Mouse (Mus musculus) lung, postnatal 14 days (tissue): ENCODE data around the gene Mms19.

Experiments
- DNase-seq: peaks from one replicate; pipeline ENCODE4 v3.0.0; 2021

Mms19 gene

GRCm38 (mm10) chr19:41980819-41981594 is at the start of gene Mms19:
Mms19 (minus strand) TSS chr19:41981157.
- DNase-seq: peak; percentile 99

- DNase-seq: peak; percentile 86
These were observed 45.2 kb upstream of the Mms19 start for GRCm38 (mm10) chr19:42026158-42026557.

GRCm38 (mm10) chr19:42022542-42022848 is 41.5 kb upstream of the Mms19 start:
- DNase-seq: no peak

GRCm38 (mm10) chr19:42021681-42022541 is 41.0 kb upstream of the Mms19 start:
- no peak for DNase-seq

GRCm38 (mm10) chr19:42019011-42019522 is 38.1 kb upstream of the Mms19 start:
- DNase-seq: no peak

GRCm38 (mm10) chr19:42017399-42018247 is 36.7 kb upstream of the Mms19 start:
- peak; percentile 58 for DNase-seq

GRCm38 (mm10) chr19:42016840-42017239 is 35.9 kb upstream of the Mms19 start:
- DNase-seq: no peak

- no peak for DNase-seq
These were observed 35.3 kb upstream of the Mms19 start for GRCm38 (mm10) chr19:42016251-42016650.

- no peak for DNase-seq
These were observed 34.0 kb upstream of the Mms19 start for GRCm38 (mm10) chr19:42015001-42015400.

GRCm38 (mm10) chr19:42014231-42014825 is 33.4 kb upstream of the Mms19 start:
- no peak for DNase-seq

GRCm38 (mm10) chr19:42011123-42011522 is 30.2 kb upstream of the Mms19 start:
- no peak for DNase-seq

GRCm38 (mm10) chr19:42010436-42010835 is 29.5 kb upstream of the Mms19 start:
- no peak for DNase-seq

- no peak for DNase-seq
These were observed 28.1 kb upstream of the Mms19 start for GRCm38 (mm10) chr19:42009067-42009466.

- no peak for DNase-seq
These were observed 27.6 kb upstream of the Mms19 start for GRCm38 (mm10) chr19:42008586-42008985.

GRCm38 (mm10) chr19:42006568-42006967 is 25.6 kb upstream of the Mms19 start:
- no peak for DNase-seq

GRCm38 (mm10) chr19:42005616-42006015 is 24.7 kb upstream of the Mms19 start:
- no peak for DNase-seq

- no peak for DNase-seq
These were observed 23.3 kb upstream of the Mms19 start for GRCm38 (mm10) chr19:42004258-42004657.

GRCm38 (mm10) chr19:42001253-42001980 is 20.5 kb upstream of the Mms19 start:
- DNase-seq: no peak

- no peak for DNase-seq
These were observed 19.5 kb upstream of the Mms19 start for GRCm38 (mm10) chr19:42000446-42000958.

- no peak for DNase-seq
These were observed 18.8 kb upstream of the Mms19 start for GRCm38 (mm10) chr19:41999688-42000283.
